Mouse (Mus musculus) urinary bladder, postnatal 25 days (tissue): Measurements from ENCODE around the gene Miip.

Experiments used
- DNase-seq: peaks from one replicate; pipeline ENCODE4 v3.0.0; 2022; ENCODE audit warnings: low spot score

The Miip gene

GRCm38 (mm10) chr4:147868450-147869031 lies at the start of gene Miip, which contains the start of gene Fv1:
Gene Miip (minus strand): TSS chr4:147868816.
Gene Fv1 (plus strand): TSS chr4:147868979.
- peak; percentile 76 for DNase-seq

- DNase-seq = no peak
These were observed 40.9 kb upstream of the Miip start for GRCm38 (mm10) chr4:147909486-147909885.

- peak; percentile 27 for DNase-seq
These were observed 37.6 kb upstream of the Miip start for GRCm38 (mm10) chr4:147906230-147906629.

- no peak for DNase-seq
These were observed 36.6 kb upstream of the Miip start for GRCm38 (mm10) chr4:147905090-147905659.

- DNase-seq = peak; percentile 84
These were observed 35.9 kb upstream of the Miip start, which contains the start of gene Mfn2 for GRCm38 (mm10) chr4:147904313-147905089. Gene Mfn2 (minus strand): TSS chr4:147904704.

DNA sequence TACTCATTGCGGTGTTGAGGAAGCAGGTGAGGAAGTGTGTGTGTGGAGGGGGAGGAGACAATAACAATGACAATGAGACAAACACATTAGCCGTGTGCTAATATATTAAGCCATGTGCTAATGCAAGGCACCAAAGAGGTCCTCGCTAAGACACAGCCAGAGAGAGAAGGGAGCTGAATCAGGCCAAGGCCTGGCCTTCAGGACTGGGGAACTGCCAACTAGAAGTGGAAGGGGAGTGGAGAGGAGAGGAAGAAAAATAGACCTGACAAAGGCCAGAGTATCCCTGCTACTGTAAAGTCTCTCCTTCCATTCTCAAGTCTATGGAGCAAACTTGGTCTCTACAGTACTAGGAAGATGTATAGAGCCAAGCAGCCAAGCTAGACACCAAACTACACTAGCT lies 35.0 kb upstream of the Miip start:
- DNase-seq = no peak

DNA sequence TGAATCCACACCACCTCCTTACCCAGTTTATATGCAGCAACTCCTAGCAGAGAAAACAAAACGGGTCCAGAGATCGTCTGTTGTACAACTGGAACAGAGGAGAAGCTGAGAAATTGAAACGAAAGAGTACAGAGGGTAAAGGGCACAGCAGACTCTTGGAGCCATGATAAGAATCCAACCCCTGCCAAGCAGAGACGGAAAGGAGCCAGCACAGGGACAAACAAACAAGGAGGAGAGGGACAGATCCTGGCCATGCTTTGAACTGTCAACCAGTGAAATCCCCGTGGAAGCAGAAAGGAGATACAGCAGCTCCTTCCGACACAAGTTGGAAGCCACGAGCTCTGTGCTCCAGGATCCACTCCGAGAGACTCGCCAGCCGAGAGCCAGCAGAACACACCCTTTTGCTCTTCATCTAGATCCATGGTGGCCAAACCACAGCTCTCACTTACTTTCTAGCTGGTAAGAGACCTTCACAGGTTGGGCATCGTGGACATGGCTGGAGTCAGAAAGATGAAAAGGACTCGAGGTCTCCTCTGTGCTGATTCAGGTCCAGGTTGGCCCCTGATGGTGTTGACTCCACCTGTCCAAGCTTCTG lies 34.4 kb upstream of the Miip start:
- DNase-seq = no peak

DNA sequence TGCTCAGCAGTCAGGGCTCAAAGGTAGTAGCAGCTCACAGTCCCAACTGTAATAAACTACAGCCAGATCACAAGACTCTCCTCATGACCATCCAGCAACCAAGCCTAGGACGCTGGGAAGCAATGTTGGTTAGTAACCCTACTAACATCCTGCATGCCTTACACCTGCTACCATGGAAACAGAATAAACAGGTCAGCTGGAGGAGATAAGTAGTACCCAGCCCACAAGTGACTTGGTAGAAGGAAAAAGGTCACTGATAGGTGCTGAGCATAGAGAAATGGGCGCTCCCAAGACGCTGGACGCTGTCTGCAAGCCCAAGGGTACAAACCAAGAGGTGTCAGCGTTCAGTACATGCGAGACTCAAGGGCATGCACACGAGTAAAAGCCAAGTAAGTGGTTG lies 31.8 kb upstream of the Miip start:
- no peak for DNase-seq

GRCm38 (mm10) chr4:147897348-147897747 lies 28.7 kb upstream of the Miip start:
- no peak for DNase-seq

DNA sequence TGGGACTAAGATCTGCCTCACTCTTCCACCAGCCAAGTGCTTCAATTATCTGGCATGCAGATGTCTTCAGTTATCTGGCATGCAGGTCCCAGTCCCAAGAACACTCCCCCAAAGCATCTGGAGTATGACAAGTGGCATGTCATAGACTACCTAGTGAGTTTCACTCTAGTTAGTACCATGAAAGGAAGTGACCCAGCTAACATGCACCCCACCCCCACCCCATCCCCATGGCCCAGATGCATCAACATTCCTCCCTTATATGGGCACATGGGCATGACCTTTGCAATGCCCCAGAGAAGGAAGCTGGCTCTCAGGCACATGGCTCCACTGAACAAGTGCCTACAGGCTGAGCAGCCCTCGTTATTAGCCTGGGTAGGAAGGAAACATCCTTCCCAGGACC lies 27.8 kb upstream of the Miip start:
- DNase-seq = no peak

GRCm38 (mm10) chr4:147895815-147896330 lies 27.3 kb upstream of the Miip start:
- DNase-seq = no peak

GRCm38 (mm10) chr4:147890341-147890740 lies 21.7 kb upstream of the Miip start:
- no peak for DNase-seq

GRCm38 (mm10) chr4:147888237-147888636 lies 19.6 kb upstream of the Miip start:
- DNase-seq = no peak

GRCm38 (mm10) chr4:147887277-147887676 lies 18.7 kb upstream of the Miip start:
- no peak for DNase-seq

DNA sequence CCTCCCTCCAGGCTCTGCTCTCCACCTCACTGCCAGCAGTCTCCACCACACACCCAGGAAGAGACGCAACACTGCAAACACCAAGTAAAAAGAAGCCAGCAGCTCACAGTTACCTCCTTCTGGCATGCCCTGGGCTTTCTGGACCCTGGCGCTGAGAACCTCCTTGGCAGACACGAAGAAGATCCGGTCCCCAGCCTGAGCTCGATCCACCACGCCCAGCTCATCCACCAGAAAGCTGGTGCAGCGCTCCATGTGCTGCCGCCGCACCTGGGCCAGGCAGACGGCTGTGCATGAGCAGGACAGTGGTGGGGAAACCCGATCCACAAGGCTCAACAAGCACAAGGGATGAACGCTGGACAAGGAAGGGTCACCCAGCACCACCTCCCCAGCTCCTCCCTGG lies 17.5 kb upstream of the Miip start:
- DNase-seq = no peak

GRCm38 (mm10) chr4:147884138-147884537 lies 15.5 kb upstream of the Miip start:
- DNase-seq = no peak

DNA sequence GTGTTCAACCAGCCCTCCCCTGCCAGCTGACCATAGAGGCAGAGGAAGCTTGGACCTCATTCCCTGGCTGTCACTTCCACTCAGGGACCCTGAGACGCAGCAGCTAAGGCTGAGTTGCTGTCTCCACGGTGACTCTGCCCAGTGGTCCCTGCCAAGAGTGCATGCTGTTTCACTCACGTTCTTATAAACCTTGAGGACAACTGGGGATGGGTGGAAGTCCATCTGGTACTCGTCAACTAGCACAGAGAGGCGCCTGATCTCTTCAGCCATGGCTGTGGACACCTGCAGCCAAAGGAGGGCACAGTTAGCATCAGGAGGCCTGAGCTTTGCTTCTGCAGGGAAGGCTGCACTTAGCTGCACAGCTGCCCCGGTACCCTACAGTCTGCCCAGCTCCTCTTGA lies 14.4 kb upstream of the Miip start:
- no peak for DNase-seq

DNA sequence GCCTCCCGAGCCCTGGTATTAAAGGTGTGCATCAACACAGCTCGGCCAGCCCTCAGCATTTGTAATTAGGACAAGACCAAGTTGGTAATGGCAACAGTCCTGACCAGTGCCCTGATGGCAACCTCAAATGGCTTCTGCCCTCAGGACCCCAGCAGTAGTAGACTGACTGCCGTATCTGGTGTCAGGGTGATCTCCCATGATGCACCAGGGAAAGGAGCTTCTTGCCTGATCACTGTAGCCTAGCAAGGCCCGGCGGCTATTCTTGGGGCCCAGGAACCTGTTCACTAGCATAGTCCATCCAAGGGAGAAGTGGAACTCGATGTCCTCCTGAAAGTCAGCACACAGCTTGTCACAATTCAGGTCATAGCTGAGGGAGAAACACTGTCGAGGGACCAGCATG lies 13.2 kb upstream of the Miip start:
- DNase-seq = no peak

GRCm38 (mm10) chr4:147879865-147880264 lies 11.2 kb upstream of the Miip start:
- no peak for DNase-seq

DNA sequence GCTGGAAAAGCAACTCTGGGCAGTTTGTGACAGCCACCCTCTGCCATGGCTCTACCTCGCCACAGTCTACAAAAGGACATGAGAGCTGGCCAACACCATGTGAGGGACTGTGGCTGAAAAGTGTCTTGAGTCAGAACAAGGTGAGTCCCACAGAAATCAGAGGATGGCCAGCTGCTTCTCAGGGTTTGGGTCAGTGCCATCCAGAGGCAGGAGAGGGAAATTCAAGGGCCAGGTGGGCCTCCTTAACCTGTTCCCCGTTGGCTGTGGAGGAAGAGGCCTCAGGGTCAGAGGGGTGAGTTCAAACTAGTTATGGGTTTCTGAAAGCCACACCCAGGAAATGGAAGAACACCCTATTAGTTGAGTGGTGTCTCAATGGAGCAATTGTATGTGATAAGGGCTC lies 10.8 kb upstream of the Miip start:
- DNase-seq = no peak

DNA sequence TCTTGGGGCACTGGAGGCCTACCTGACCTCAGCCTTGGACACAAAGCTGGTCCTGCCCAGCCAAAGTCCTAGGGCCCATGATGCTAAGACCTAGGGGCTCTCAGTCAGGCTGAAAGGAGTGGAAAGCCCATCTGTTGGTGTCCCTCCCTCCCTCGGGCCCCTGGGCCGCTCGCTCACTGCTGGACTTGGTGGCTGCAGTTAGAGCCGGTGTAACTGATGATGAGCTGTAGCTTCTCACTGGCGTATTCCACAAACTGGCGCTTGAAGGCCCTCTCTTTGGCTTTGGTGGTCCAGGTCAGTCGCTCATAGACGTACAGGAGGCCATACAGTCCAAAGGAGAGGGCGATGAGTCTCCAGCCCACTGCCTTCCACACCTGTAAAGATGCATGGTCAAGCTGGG lies 9.9 kb upstream of the Miip start:
- no peak for DNase-seq

DNA sequence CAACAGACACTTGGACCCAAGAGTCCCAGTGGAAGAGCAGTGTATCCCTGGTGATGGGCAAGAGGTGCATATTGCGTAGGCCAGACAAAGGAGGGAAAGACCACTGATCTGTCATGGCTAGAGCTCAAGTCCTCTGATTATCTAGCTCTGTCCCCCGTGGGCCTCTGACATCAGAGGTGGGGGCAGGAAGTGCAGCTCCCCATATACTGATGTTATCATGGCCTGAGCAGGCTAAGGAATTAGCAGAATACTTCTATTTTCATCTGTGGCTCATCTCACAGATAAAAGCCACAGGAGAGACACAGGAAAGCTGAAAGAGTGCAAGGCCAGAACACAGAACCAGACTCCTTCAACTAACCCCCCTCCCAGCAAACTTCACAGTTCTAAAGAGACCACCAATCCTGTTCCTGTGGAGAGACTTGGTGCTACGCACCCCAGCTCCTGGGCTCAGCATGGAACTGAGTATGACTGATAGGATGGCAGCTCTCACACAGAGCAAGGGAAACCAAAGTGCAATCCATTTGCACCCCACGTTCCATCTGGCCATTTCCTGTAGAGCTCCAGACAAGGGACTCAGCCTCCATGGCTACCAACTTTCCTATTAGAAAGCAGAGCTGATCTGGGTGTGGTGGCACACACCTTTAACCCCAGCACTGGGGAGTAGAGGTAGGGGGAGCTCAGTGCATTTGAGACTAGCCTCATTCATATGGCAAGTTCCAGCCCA lies 7.4 kb upstream of the Miip start:
- DNase-seq = no peak
